Mouse (Mus musculus): ENCODE results near the gene Uimc1. TPM values are rescaled to one million over a fixed set of nuclear protein-coding genes. Genes with fewer than 3 reads are reported as not detected.

Gene Uimc1
- polyA plus RNA-seq, 1 experiment from 2014 or later, result 29.9 TPM

DNA sequence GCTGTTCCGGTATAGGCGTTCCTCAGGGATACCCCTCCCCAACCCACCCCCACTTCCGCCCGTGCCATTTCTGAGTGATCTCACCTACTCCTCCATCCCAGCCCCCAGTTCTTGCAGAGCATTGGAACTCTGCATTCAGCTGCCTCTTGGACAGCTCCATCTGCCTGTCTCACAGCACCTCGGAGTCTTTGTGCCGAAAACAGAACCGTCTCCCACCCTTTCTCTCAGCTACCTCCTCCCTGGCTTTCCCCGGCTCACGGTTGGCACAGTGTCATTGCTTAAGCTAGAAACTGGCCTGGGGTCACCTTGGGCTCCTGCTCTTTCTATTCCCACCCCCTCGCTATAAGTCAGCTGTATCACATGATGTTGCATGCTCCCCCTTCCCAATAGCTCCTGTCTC, 99.7 kb downstream of the Uimc1 start:
- no peaks in the 10 kb centered on the region; the same call in 1 of the 2 replicates for H3K27me3 ChIP-seq (ENCODE audit: control insufficient read depth, insufficient read depth, low read length)
- WGBS, result 88% methylated on average over 10 of the region's 10 CpGs

GRCm38 (mm10) chr13:54997568-54997967, 102.5 kb downstream of the Uimc1 start:
- H3K27me3 ChIP-seq (ENCODE audit: control insufficient read depth, insufficient read depth, low read length), result no peaks in the 10 kb centered on the region; the same call in 1 of the 2 replicates
- H3K36me3 ChIP-seq (ENCODE audit: control insufficient read depth, insufficient read depth, low read length), result no peaks in the 10 kb centered on the region; the same call in 1 of the 2 replicates
- no peaks in the 10 kb centered on the region for H3K9me3 ChIP-seq (ENCODE audit: control insufficient read depth, low read length)
- 89% methylated on average over 8 of the region's 8 CpGs for WGBS
- no peak overlapping the region; the same call in 1 of the 2 replicates for H3K9ac ChIP-seq (ENCODE audit: low read length)
- no peak for ATAC-seq (ENCODE audit: insufficient read depth, low FRiP score, low TSS enrichment)
- no peak overlapping the region for H3K4me3 ChIP-seq (ENCODE audit: low read depth, low read length)
- H3K27ac ChIP-seq (ENCODE audit: low read depth, low read length), result no peak overlapping the region
- no peak for DNase-seq (ENCODE audit: low spot score)
- peaks cover 20% of the 10 kb centered on the region for H3K4me1 ChIP-seq (ENCODE audit: control insufficient read depth, insufficient read depth, low read length)
- no peak overlapping the region for H3K4me2 ChIP-seq (ENCODE audit: low read depth)

More for the DNA sequence above, 99.7 kb downstream of the Uimc1 start:
- no peak overlapping the region for H3K9ac ChIP-seq (ENCODE audit: low read length)
- peaks cover 7% of the 10 kb centered on the region; the same call in 1 of the 2 replicates for H3K4me1 ChIP-seq (ENCODE audit: control insufficient read depth, insufficient read depth, low read length)
- no peak for ATAC-seq (ENCODE audit: insufficient read depth, low FRiP score, low TSS enrichment)
- peaks cover 2% of the 10 kb centered on the region for H3K36me3 ChIP-seq (ENCODE audit: control insufficient read depth, insufficient read depth, low read length)
- no peak overlapping the region for H3K4me3 ChIP-seq (ENCODE audit: low read depth, low read length)
- DNase-seq (ENCODE audit: low spot score), result no peak
- no peaks in the 10 kb centered on the region for H3K9me3 ChIP-seq (ENCODE audit: control insufficient read depth, low read length)
- no peak overlapping the region for H3K27ac ChIP-seq (ENCODE audit: low read depth, low read length)
- H3K4me2 ChIP-seq (ENCODE audit: low read depth), result no peak overlapping the region

DNA sequence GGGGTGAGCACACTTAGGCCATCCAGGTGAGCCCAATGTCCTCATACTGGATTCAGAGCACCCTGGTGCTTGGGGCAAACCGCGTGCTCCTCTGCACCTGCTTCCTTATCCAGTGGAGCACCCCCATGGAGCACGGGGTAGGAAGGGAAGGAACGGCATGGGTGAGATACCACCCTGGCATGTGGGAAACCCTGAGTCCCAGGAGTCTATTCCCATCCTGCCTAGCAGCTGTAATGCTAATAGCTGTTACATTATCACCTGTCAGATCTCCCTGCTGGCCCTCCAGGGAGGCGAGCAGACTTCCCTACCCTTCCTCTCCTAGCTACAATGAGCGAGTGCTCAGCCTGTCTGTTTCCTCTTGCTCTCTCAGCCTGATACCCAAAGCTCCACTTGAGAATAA, 104.9 kb downstream of the Uimc1 start:
- Histone ChIP-seq H3K27me3 (ENCODE audit: control insufficient read depth, insufficient read depth, low read length) (no peaks in the 10 kb centered on the region), H3K27ac (ENCODE audit: low read depth, low read length) (peak overlapping the region; percentile 27; the same call in 1 of the 2 replicates), H3K4me1 (ENCODE audit: control insufficient read depth, insufficient read depth, low read length) (peaks cover 25% of the 10 kb centered on the region), H3K9me3 (ENCODE audit: control insufficient read depth, low read length) (no peaks in the 10 kb centered on the region), H3K4me2 (ENCODE audit: low read depth) (no peak overlapping the region), H3K9ac (ENCODE audit: low read length) (no peak overlapping the region), H3K4me3 (ENCODE audit: low read depth, low read length) (no peak overlapping the region), H3K36me3 (ENCODE audit: control insufficient read depth, insufficient read depth, low read length) (no peaks in the 10 kb centered on the region; the same call in 1 of the 2 replicates)
- ATAC-seq (ENCODE audit: insufficient read depth, low FRiP score, low TSS enrichment), result no peak
- 61% methylated on average over 6 of the region's 6 CpGs for WGBS
- no peak for DNase-seq (ENCODE audit: low spot score)

GRCm38 (mm10) chr13:54994576-54994975, 105.5 kb downstream of the Uimc1 start:
- peak; percentile 68 for DNase-seq (ENCODE audit: low spot score)
- ATAC-seq (ENCODE audit: insufficient read depth, low FRiP score, low TSS enrichment), result peak; percentile 46
- Histone ChIP-seq H3K27ac (ENCODE audit: low read depth, low read length) (peak overlapping the region; percentile 77), H3K36me3 (ENCODE audit: control insufficient read depth, insufficient read depth, low read length) (no peaks in the 10 kb centered on the region), H3K27me3 (ENCODE audit: control insufficient read depth, insufficient read depth, low read length) (no peaks in the 10 kb centered on the region), H3K4me3 (ENCODE audit: low read depth, low read length) (no peak overlapping the region), H3K9ac (ENCODE audit: low read length) (no peak overlapping the region), H3K4me1 (ENCODE audit: control insufficient read depth, insufficient read depth, low read length) (peaks cover 25% of the 10 kb centered on the region), H3K4me2 (ENCODE audit: low read depth) (no peak overlapping the region), H3K9me3 (ENCODE audit: control insufficient read depth, low read length) (no peaks in the 10 kb centered on the region)
- 9% methylated on average over 4 of the region's 4 CpGs for WGBS

GRCm38 (mm10) chr13:54992215-54992614, 107.9 kb downstream of the Uimc1 start:
- H3K27ac ChIP-seq (ENCODE audit: low read depth, low read length), result no peak overlapping the region
- H3K4me2 ChIP-seq (ENCODE audit: low read depth), result no peak overlapping the region
- 83% methylated on average over 7 of the region's 7 CpGs for WGBS
- DNase-seq (ENCODE audit: low spot score) (no peak), ATAC-seq (ENCODE audit: insufficient read depth, low FRiP score, low TSS enrichment) (no peak)
- H3K36me3 ChIP-seq (ENCODE audit: control insufficient read depth, insufficient read depth, low read length), result no peaks in the 10 kb centered on the region
- H3K9me3 ChIP-seq (ENCODE audit: control insufficient read depth, low read length), result no peaks in the 10 kb centered on the region
- H3K4me3 ChIP-seq (ENCODE audit: low read depth, low read length), result no peak overlapping the region
- H3K27me3 ChIP-seq (ENCODE audit: control insufficient read depth, insufficient read depth, low read length), result no peaks in the 10 kb centered on the region
- H3K9ac ChIP-seq (ENCODE audit: low read length), result no peak overlapping the region
- H3K4me1 ChIP-seq (ENCODE audit: control insufficient read depth, insufficient read depth, low read length), result peaks cover 39% of the 10 kb centered on the region

- Histone ChIP-seq H3K9ac (ENCODE audit: low read length) (no peak overlapping the region), H3K9me3 (ENCODE audit: control insufficient read depth, low read length) (no peaks in the 10 kb centered on the region), H3K36me3 (ENCODE audit: control insufficient read depth, insufficient read depth, low read length) (no peaks in the 10 kb centered on the region), H3K4me1 (ENCODE audit: control insufficient read depth, insufficient read depth, low read length) (peaks cover 26% of the 10 kb centered on the region), H3K27me3 (ENCODE audit: control insufficient read depth, insufficient read depth, low read length) (no peaks in the 10 kb centered on the region), H3K4me3 (ENCODE audit: low read depth, low read length) (no peak overlapping the region), H3K4me2 (ENCODE audit: low read depth) (no peak overlapping the region), H3K27ac (ENCODE audit: low read depth, low read length) (no peak overlapping the region)
- DNase-seq (ENCODE audit: low spot score), result no peak
- ATAC-seq (ENCODE audit: insufficient read depth, low FRiP score, low TSS enrichment), result no peak
- WGBS, result 45% methylated on average over 7 of the region's 7 CpGs
Observed at GRCm38 (mm10) chr13:54988181-54988760, 111.8 kb downstream of the Uimc1 start.

DNA sequence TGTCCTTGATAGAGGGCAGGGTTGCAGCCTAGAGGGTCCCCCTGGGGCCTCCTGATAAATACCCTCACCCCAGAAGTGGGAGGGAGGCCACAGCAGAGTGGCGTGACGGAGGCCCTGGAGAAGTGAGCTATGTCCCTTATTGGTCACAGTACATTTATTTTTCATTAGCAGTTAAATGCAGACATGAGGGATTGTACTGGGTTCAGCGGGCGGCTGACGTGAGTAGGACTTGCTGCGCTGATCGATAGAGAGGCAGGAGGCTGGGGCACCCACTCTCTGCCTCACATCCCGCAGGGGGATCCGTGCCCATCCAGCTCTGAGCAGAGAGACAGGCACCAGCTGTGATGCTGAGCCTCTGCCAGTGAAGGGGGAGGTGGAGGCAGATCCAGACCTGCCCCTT, 112.7 kb downstream of the Uimc1 start:
- Histone ChIP-seq H3K27me3 (ENCODE audit: control insufficient read depth, insufficient read depth, low read length) (no peaks in the 10 kb centered on the region), H3K9me3 (ENCODE audit: control insufficient read depth, low read length) (no peaks in the 10 kb centered on the region), H3K4me1 (ENCODE audit: control insufficient read depth, insufficient read depth, low read length) (peaks cover 23% of the 10 kb centered on the region), H3K9ac (ENCODE audit: low read length) (no peak overlapping the region; the same call in 1 of the 2 replicates), H3K27ac (ENCODE audit: low read depth, low read length) (no peak overlapping the region), H3K36me3 (ENCODE audit: control insufficient read depth, insufficient read depth, low read length) (no peaks in the 10 kb centered on the region), H3K4me2 (ENCODE audit: low read depth) (no peak overlapping the region), H3K4me3 (ENCODE audit: low read depth, low read length) (no peak overlapping the region)
- ATAC-seq (ENCODE audit: insufficient read depth, low FRiP score, low TSS enrichment) (peak; percentile 45), DNase-seq (ENCODE audit: low spot score) (peak; percentile 68)
- WGBS, result 34% methylated on average over 9 of the region's 9 CpGs

- WGBS, result 54% methylated on average over 2 of the region's 2 CpGs
- no peak overlapping the region for H3K4me3 ChIP-seq (ENCODE audit: low read depth, low read length)
- H3K9me3 ChIP-seq (ENCODE audit: control insufficient read depth, low read length), result no peaks in the 10 kb centered on the region
Observed at GRCm38 (mm10) chr13:54983614-54984013, 116.5 kb downstream of the Uimc1 start.

DNA sequence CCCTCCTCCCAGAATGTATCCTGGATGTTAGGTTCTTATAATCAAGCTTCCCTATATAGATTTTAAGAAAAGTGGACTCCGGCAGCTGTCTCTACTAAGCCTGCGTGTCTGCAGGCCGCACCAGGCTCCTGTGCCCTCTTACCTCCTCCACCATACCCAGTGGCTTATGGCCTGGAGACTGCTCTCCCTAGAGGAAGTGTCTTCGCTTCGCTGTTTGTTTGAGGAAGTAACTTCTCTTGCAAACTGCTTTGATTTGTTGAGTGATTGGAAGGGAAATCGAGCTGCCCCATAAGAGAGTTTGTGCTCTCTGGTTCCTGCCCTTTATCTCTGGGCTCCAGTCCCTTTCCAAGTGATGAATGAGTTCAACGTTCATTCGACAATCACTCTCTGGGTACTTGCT, 117.1 kb downstream of the Uimc1 start:
- H3K9me3 ChIP-seq (ENCODE audit: control insufficient read depth, low read length), result no peaks in the 10 kb centered on the region
- DNase-seq (ENCODE audit: low spot score), result no peak
- no peak overlapping the region for H3K27ac ChIP-seq (ENCODE audit: low read depth, low read length)
- no peaks in the 10 kb centered on the region for H3K36me3 ChIP-seq (ENCODE audit: control insufficient read depth, insufficient read depth, low read length)
- H3K4me1 ChIP-seq (ENCODE audit: control insufficient read depth, insufficient read depth, low read length), result peaks cover 15% of the 10 kb centered on the region
- no peak for ATAC-seq (ENCODE audit: insufficient read depth, low FRiP score, low TSS enrichment)
- H3K4me3 ChIP-seq (ENCODE audit: low read depth, low read length), result no peak overlapping the region
- no peak overlapping the region for H3K4me2 ChIP-seq (ENCODE audit: low read depth)
- 87% methylated on average over 8 of the region's 8 CpGs for WGBS
- no peak overlapping the region for H3K9ac ChIP-seq (ENCODE audit: low read length)
- no peaks in the 10 kb centered on the region for H3K27me3 ChIP-seq (ENCODE audit: control insufficient read depth, insufficient read depth, low read length)

More at GRCm38 (mm10) chr13:54983614-54984013, 116.5 kb downstream of the Uimc1 start:
- Histone ChIP-seq H3K4me1 (ENCODE audit: control insufficient read depth, insufficient read depth, low read length) (peaks cover 17% of the 10 kb centered on the region), H3K36me3 (ENCODE audit: control insufficient read depth, insufficient read depth, low read length) (no peaks in the 10 kb centered on the region), H3K9ac (ENCODE audit: low read length) (no peak overlapping the region), H3K27ac (ENCODE audit: low read depth, low read length) (no peak overlapping the region), H3K27me3 (ENCODE audit: control insufficient read depth, insufficient read depth, low read length) (no peaks in the 10 kb centered on the region), H3K4me2 (ENCODE audit: low read depth) (no peak overlapping the region)
- DNase-seq (ENCODE audit: low spot score) (peak; percentile 35), ATAC-seq (ENCODE audit: insufficient read depth, low FRiP score, low TSS enrichment) (no peak)
